Mouse (Mus musculus) myocyte (in vitro differentiated cells): ENCODE measurements around the gene Colgalt2. TPM values are rescaled to one million over a fixed set of nuclear protein-coding genes. Genes with fewer than 3 reads are reported as not detected.

Experiments
- H3K27me3 ChIP-seq: one replicate; pipeline ENCODE4 v1.6.1; 2011; ENCODE audit not compliant: control insufficient read depth, insufficient read depth, insufficient read length
- H3K36me3 ChIP-seq: one replicate; pipeline ENCODE4 v1.6.1; 2011; ENCODE audit not compliant: control insufficient read depth, insufficient read depth
- H3K4me2 ChIP-seq: one replicate; pipeline ENCODE4 v1.6.1; 2011; ENCODE audit warnings: low read depth, control low read depth
- H3K4me3 ChIP-seq: one replicate; pipeline ENCODE4 v1.5.1; 2011; ENCODE audit warnings: mild to moderate bottlenecking, control low read depth, moderate library complexity
- H3K79me2 ChIP-seq: one replicate; pipeline ENCODE4 v1.6.1; 2011; ENCODE audit not compliant: control insufficient read depth, insufficient read depth
- H3ac ChIP-seq: one replicate; pipeline ENCODE4 v1.6.1; 2011; ENCODE audit not compliant: control insufficient read depth, insufficient read length
- CEBPB ChIP-seq: IDR thresholded peaks from 2 replicates; pipeline ENCODE4 v1.6.1; 2011; ENCODE audit warnings: mild to moderate bottlenecking, moderate library complexity; ENCODE audit not compliant: poor library complexity, insufficient read depth, severe bottlenecking
- E2F4 ChIP-seq: IDR thresholded peaks from one replicate; pipeline ENCODE4 v1.6.1; 2011; ENCODE audit warnings: mild to moderate bottlenecking, control low read depth, moderate library complexity; ENCODE audit not compliant: insufficient read depth
- MAX ChIP-seq: IDR thresholded peaks from one replicate; pipeline ENCODE4 v1.6.1; 2011; ENCODE audit warnings: low read depth, mild to moderate bottlenecking, control low read depth
- MYOD1 ChIP-seq, 3 experiments: IDR thresholded peaks; one replicate each; pipeline ENCODE4 v1.6.1; 2011; ENCODE audit warnings: control low read depth in 2 of 3, low read depth in 2 of 3, mild to moderate bottlenecking in 2 of 3, moderate library complexity in 1 of 3; ENCODE audit not compliant: insufficient read length in 2 of 3, control insufficient read depth in 1 of 3
- MYOG ChIP-seq, 3 experiments: IDR thresholded peaks; one replicate each; pipeline ENCODE4 v1.6.1; 2011; ENCODE audit warnings: control low read depth in 2 of 3, low read depth in 2 of 3, mild to moderate bottlenecking in 2 of 3; ENCODE audit not compliant: insufficient read length in 2 of 3, control insufficient read depth in 1 of 3, insufficient read depth in 1 of 3
- POLR2A ChIP-seq: IDR thresholded peaks from one replicate; pipeline ENCODE4 v1.6.1; 2011; ENCODE audit warnings: low read depth, mild to moderate bottlenecking, control low read depth, moderate library complexity; ENCODE audit not compliant: insufficient read length
- POLR2AphosphoS2 ChIP-seq: IDR thresholded peaks from one replicate; pipeline ENCODE4 v1.6.1; 2011; ENCODE audit warnings: low read depth, control low read depth; ENCODE audit not compliant: insufficient read length
- REST ChIP-seq: IDR thresholded peaks from one replicate; pipeline ENCODE4 v1.6.1; 2011; ENCODE audit warnings: mild to moderate bottlenecking, control low read depth, moderate library complexity; ENCODE audit not compliant: insufficient read depth, insufficient read length
- SRF ChIP-seq: IDR thresholded peaks from one replicate; pipeline ENCODE4 v1.6.1; 2011; ENCODE audit warnings: low read depth; ENCODE audit not compliant: control insufficient read depth, insufficient read length
- TCF12 ChIP-seq: IDR thresholded peaks from one replicate; pipeline ENCODE4 v1.6.1; 2011; ENCODE audit warnings: mild to moderate bottlenecking, control low read depth; ENCODE audit not compliant: poor library complexity, insufficient read depth, severe bottlenecking
- TCF3 ChIP-seq: IDR thresholded peaks from one replicate; pipeline ENCODE4 v1.6.1; 2011; ENCODE audit warnings: low read depth, control low read depth; ENCODE audit not compliant: insufficient read length
- USF1 ChIP-seq: IDR thresholded peaks from one replicate; pipeline ENCODE4 v1.6.1; 2011; ENCODE audit warnings: low read depth, mild to moderate bottlenecking, control low read depth, moderate library complexity
- polyA plus RNA-seq: library from polyadenylated mRNA; unstranded; fragments of >200 nt; fragmentation: generic; extraction: Trizol; gene quantifications from one replicate; pipeline ENCODE4 v1.2.1, GENCODE M21; 2012; ENCODE audit warnings: missing spikeins

Colgalt2 gene
- polyA plus RNA-seq, 1 experiment = not detected

GRCm38 (mm10) chr1:152528778-152529177 lies 129.1 kb downstream of the Colgalt2 start:
- Histone ChIP-seq H3ac (no peak overlapping the region), H3K27me3 (no peaks in the 10 kb centered on the region), H3K4me3 (no peak overlapping the region), H3K79me2 (no peaks in the 10 kb centered on the region), H3K36me3 (no peaks in the 10 kb centered on the region), H3K4me2 (no peak overlapping the region)
- TF ChIP-seq REST (no peak), POLR2A (no peak), E2F4 (no peak), MYOD1 (IDR thresholded peaks at IDR 0.05; ENCODE audit: control insufficient read depth in 1 of 3, insufficient read length in 2 of 3, low read depth in 2 of 3) (no peak), MAX (no peak), TCF3 (no peak), SRF (no peak), MYOG (IDR thresholded peaks at IDR 0.05; ENCODE audit: control insufficient read depth in 1 of 3, insufficient read depth in 1 of 3, insufficient read length in 2 of 3, low read depth in 2 of 3) (no peak)

GRCm38 (mm10) chr1:152531498-152531897 lies 131.9 kb downstream of the Colgalt2 start:
- Histone ChIP-seq H3K4me3 (no peak overlapping the region), H3K27me3 (no peaks in the 10 kb centered on the region), H3ac (no peak overlapping the region), H3K36me3 (no peaks in the 10 kb centered on the region), H3K79me2 (no peaks in the 10 kb centered on the region), H3K4me2 (no peak overlapping the region)
- TF ChIP-seq TCF3 (no peak), MAX (no peak), MYOG (IDR thresholded peaks at IDR 0.05; ENCODE audit: control insufficient read depth in 1 of 3, insufficient read depth in 1 of 3, insufficient read length in 2 of 3, low read depth in 2 of 3) (no peak), USF1 (no peak), POLR2AphosphoS2 (no peak), TCF12 (no peak), CEBPB (no peak), MYOD1 (IDR thresholded peaks at IDR 0.05; ENCODE audit: control insufficient read depth in 1 of 3, insufficient read length in 2 of 3, low read depth in 2 of 3) (no peak), SRF (no peak)

DNA sequence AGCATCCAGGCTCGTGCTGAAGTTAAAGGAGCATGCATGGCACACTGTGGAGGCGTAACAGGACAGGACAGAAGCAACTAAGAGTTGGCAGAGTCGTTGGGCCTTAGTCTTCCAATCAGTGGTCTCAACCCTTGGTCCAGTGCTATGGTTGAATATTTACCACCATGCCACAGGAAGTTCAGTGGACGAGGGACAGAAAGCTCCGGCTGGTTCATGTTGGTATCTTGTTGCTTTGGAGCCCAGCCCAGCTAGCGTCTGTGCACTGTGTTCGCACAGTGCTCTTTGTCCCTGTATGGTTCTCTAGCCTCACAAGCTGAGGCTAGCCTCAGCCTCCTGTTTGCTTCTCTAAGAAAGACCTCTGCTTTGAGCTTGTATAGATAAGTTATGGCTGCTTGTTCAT lies 134.9 kb downstream of the Colgalt2 start:
- H3K79me2 ChIP-seq = no peaks in the 10 kb centered on the region
- no peak overlapping the region for H3K4me3 ChIP-seq
- H3K36me3 ChIP-seq = no peaks in the 10 kb centered on the region
- no peak overlapping the region for H3ac ChIP-seq
- H3K27me3 ChIP-seq = no peaks in the 10 kb centered on the region
- TF ChIP-seq SRF = no peak
- no peak overlapping the region for H3K4me2 ChIP-seq

DNA sequence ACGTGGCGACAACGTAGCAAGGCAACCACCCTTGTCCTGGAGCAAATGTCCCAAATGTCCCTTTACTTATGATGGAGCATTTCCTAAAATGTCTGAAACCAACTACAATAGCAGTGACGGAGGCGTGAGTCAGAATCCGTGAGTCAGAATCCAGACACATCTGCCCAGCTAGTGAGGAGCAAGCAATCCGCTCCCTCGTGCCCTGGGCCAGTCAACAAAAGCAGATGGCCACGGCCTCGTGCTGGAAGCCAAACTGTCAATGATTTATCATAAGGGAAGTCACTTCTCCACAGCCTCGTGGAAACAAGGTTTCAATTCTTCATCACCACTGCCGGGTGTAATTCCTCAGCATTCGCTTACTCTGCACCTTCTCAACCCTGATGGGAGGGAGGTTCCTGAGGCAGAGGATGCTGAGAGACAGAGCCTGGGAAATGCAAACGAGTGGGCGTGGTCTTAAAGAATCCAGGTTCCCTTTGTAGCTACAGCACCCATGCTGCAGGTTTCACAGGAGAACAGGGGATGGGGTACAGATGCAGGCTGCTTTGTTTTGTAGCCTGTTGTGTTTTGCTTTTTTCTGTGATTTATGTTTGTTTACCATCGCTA lies 136.9 kb downstream of the Colgalt2 start:
- TF ChIP-seq POLR2A (no peak), MYOD1 (IDR thresholded peaks at IDR 0.05; ENCODE audit: control insufficient read depth in 1 of 3, insufficient read length in 2 of 3, low read depth in 2 of 3) (peak in 2 of 3 experiments; percentile 35 to 71), MYOG (IDR thresholded peaks at IDR 0.05; ENCODE audit: control insufficient read depth in 1 of 3, insufficient read depth in 1 of 3, insufficient read length in 2 of 3, low read depth in 2 of 3) (peak in 1 of 3 experiments; percentile 34), TCF3 (peak; percentile 13), TCF12 (no peak), CEBPB (no peak), MAX (peak; percentile 76), E2F4 (no peak)
- Histone ChIP-seq H3K4me3 (no peak overlapping the region), H3K27me3 (no peaks in the 10 kb centered on the region), H3K36me3 (no peaks in the 10 kb centered on the region), H3ac (no peak overlapping the region), H3K79me2 (no peaks in the 10 kb centered on the region), H3K4me2 (peak overlapping the region; percentile 60)

DNA sequence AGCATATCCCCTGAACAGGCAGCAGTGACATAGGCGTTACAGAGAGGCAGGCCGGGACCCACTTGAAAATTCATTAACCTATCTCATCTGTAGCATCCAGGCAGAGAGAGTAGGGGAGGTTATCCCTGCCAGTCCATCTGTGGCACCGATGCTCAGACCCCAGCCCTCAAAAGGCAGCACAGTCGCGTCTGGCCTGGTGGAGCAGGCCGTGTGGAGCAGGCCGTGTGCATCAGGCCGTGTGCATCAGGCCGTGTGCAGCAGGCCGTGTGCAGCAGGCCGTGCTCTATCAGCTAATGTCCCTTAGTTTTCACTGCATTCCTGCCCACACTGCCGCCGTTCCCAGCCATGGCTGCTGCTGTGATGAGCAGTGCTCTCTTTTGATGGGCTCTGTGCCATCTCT lies 137.6 kb downstream of the Colgalt2 start:
- no peaks in the 10 kb centered on the region for H3K36me3 ChIP-seq
- H3K4me2 ChIP-seq = no peak overlapping the region
- no peaks in the 10 kb centered on the region for H3K79me2 ChIP-seq
- no peak overlapping the region for H3ac ChIP-seq
- H3K4me3 ChIP-seq = no peak overlapping the region
- TF ChIP-seq POLR2A (no peak), MYOD1 (IDR thresholded peaks at IDR 0.05; ENCODE audit: control insufficient read depth in 1 of 3, insufficient read length in 2 of 3, low read depth in 2 of 3) (peak in 1 of 3 experiments; percentile 10)
- no peaks in the 10 kb centered on the region for H3K27me3 ChIP-seq

- no peaks in the 10 kb centered on the region for H3K27me3 ChIP-seq
- no peak overlapping the region for H3K4me2 ChIP-seq
- no peak overlapping the region for H3K4me3 ChIP-seq
- no peak for TF ChIP-seq CEBPB
- no peak for TF ChIP-seq REST
- no peak for TF ChIP-seq TCF12
- no peak for TF ChIP-seq TCF3
- TF ChIP-seq MAX = no peak
- TF ChIP-seq SRF = no peak
- no peak for TF ChIP-seq E2F4
- TF ChIP-seq MYOD1 (IDR thresholded peaks at IDR 0.05; ENCODE audit: control insufficient read depth in 1 of 3, insufficient read length in 2 of 3, low read depth in 2 of 3) = no peak
- TF ChIP-seq POLR2AphosphoS2 = no peak
- TF ChIP-seq USF1 = no peak
- TF ChIP-seq MYOG (IDR thresholded peaks at IDR 0.05; ENCODE audit: control insufficient read depth in 1 of 3, insufficient read depth in 1 of 3, insufficient read length in 2 of 3, low read depth in 2 of 3) = no peak
- TF ChIP-seq POLR2A = no peak
- no peaks in the 10 kb centered on the region for H3K36me3 ChIP-seq
- H3ac ChIP-seq = no peak overlapping the region
- H3K79me2 ChIP-seq = no peaks in the 10 kb centered on the region
Observed at GRCm38 (mm10) chr1:152538817-152539216, 139.2 kb downstream of the Colgalt2 start.
